Mouse (Mus musculus) thymus, postnatal 25 days (tissue): ENCODE data around the gene Gm12258.
A peak's percentile ranks its signal among the peaks of the same experiment; 100 is the strongest.

ENCODE experiments used
- DNase-seq: peaks from one replicate; pipeline ENCODE4 v3.0.0; 2022

The Gm12258 gene

GRCm38 (mm10) chr11:58903511-58904409 is 56.8 kb downstream of the Gm12258 start, which contains the start of gene Zfp39:
Gene Zfp39 (minus strand): TSS chr11:58904225.
- peak; percentile 99 for DNase-seq

- no peak for DNase-seq
These were observed 57.4 kb downstream of the Gm12258 start for GRCm38 (mm10) chr11:58904410-58904718.

GRCm38 (mm10) chr11:58904838-58905237 is 57.9 kb downstream of the Gm12258 start:
- DNase-seq = no peak
